Mouse (Mus musculus): ENCODE data around the gene Eva1c. TPM values are rescaled to one million over a fixed set of nuclear protein-coding genes. Genes with fewer than 3 reads are reported as not detected.
A peak's percentile ranks its signal among the peaks of the same experiment; 100 is the strongest.
"Not testable (repeated sequence)": the region's sequence is repeated elsewhere in the genome, so short reads cannot be mapped to it uniquely, and the experiment has no call there.

Eva1c gene
- polyA plus RNA-seq, 1 experiment from 2014 or later, result 0.25 TPM

GRCm38 (mm10) chr16:90812086-90812485 is 14.4 kb upstream of the Eva1c start:
- Histone ChIP-seq H3K9me3 (ENCODE audit: control insufficient read depth, low read length) (no peaks in the 10 kb centered on the region), H3K27me3 (replicated peaks; ENCODE audit: control insufficient read depth, insufficient read depth, low read length) (peaks cover 3% of the 10 kb centered on the region; the same call in 1 of the 2 replicates), H3K9ac (ENCODE audit: low read depth, low read length) (no peak overlapping the region), H3K4me2 (no peak overlapping the region), H3K27ac (ENCODE audit: low read depth, low read length) (no peak overlapping the region), H3K36me3 (ENCODE audit: control insufficient read depth, insufficient read depth, low read length) (no peaks in the 10 kb centered on the region), H3K4me3 (ENCODE audit: low read depth, low read length) (no peak overlapping the region), H3K4me1 (replicated peaks; ENCODE audit: control insufficient read depth, insufficient read depth, low read length) (no peaks in the 10 kb centered on the region; the same call in 1 of the 2 replicates)
- WGBS, result 68% methylated on average over 5 of the region's 5 CpGs
- DNase-seq (ENCODE audit: low spot score) (no peak), ATAC-seq (replicated peaks; ENCODE audit: low FRiP score) (no peak)

- WGBS, result 71% methylated on average over 6 of the region's 6 CpGs
- H3K4me1 ChIP-seq (replicated peaks; ENCODE audit: control insufficient read depth, insufficient read depth, low read length), result no peaks in the 10 kb centered on the region
- ATAC-seq (replicated peaks; ENCODE audit: low FRiP score), result no peak
- no peak for DNase-seq (ENCODE audit: low spot score)
- H3K9me3 ChIP-seq (ENCODE audit: control insufficient read depth, low read length), result no peaks in the 10 kb centered on the region
- no peak overlapping the region for H3K27ac ChIP-seq (ENCODE audit: low read depth, low read length)
- H3K36me3 ChIP-seq (ENCODE audit: control insufficient read depth, insufficient read depth, low read length), result no peaks in the 10 kb centered on the region
- H3K9ac ChIP-seq (ENCODE audit: low read depth, low read length), result no peak overlapping the region
- no peak overlapping the region for H3K4me2 ChIP-seq
- H3K27me3 ChIP-seq (replicated peaks; ENCODE audit: control insufficient read depth, insufficient read depth, low read length), result peaks cover 8% of the 10 kb centered on the region; the same call in 1 of the 2 replicates
- H3K4me3 ChIP-seq (ENCODE audit: low read depth, low read length), result no peak overlapping the region
Observed at GRCm38 (mm10) chr16:90820326-90820725, 6.2 kb upstream of the Eva1c start.

GRCm38 (mm10) chr16:90821046-90821697 is 5.3 kb upstream of the Eva1c start:
- Histone ChIP-seq H3K4me2 (no peak overlapping the region), H3K36me3 (ENCODE audit: control insufficient read depth, insufficient read depth, low read length) (no peaks in the 10 kb centered on the region), H3K27ac (ENCODE audit: low read depth, low read length) (no peak overlapping the region), H3K9ac (ENCODE audit: low read depth, low read length) (no peak overlapping the region), H3K4me3 (ENCODE audit: low read depth, low read length) (no peak overlapping the region), H3K9me3 (ENCODE audit: control insufficient read depth, low read length) (no peaks in the 10 kb centered on the region), H3K27me3 (replicated peaks; ENCODE audit: control insufficient read depth, insufficient read depth, low read length) (peaks cover 8% of the 10 kb centered on the region; the same call in 1 of the 2 replicates), H3K4me1 (replicated peaks; ENCODE audit: control insufficient read depth, insufficient read depth, low read length) (no peaks in the 10 kb centered on the region)
- ATAC-seq (replicated peaks; ENCODE audit: low FRiP score) (no peak), DNase-seq (ENCODE audit: low spot score) (no peak)
- WGBS, result 84% methylated on average over 14 of the region's 14 CpGs

GRCm38 (mm10) chr16:90822284-90822935 is 4.1 kb upstream of the Eva1c start:
- H3K4me3 ChIP-seq (ENCODE audit: low read depth, low read length), result no peak overlapping the region
- no peaks in the 10 kb centered on the region for H3K4me1 ChIP-seq (replicated peaks; ENCODE audit: control insufficient read depth, insufficient read depth, low read length)
- H3K36me3 ChIP-seq (ENCODE audit: control insufficient read depth, insufficient read depth, low read length), result no peaks in the 10 kb centered on the region
- DNase-seq (ENCODE audit: low spot score), result no peak
- no peaks in the 10 kb centered on the region for H3K9me3 ChIP-seq (ENCODE audit: control insufficient read depth, low read length)
- ATAC-seq (replicated peaks; ENCODE audit: low FRiP score), result peak; percentile 77
- H3K9ac ChIP-seq (ENCODE audit: low read depth, low read length), result no peak overlapping the region
- H3K27ac ChIP-seq (ENCODE audit: low read depth, low read length), result no peak overlapping the region
- peaks cover 5% of the 10 kb centered on the region; the same call in 1 of the 2 replicates for H3K27me3 ChIP-seq (replicated peaks; ENCODE audit: control insufficient read depth, insufficient read depth, low read length)
- 76% methylated on average over 10 of the region's 10 CpGs for WGBS
- H3K4me2 ChIP-seq, result no peak overlapping the region

GRCm38 (mm10) chr16:90822981-90823380 is 3.5 kb upstream of the Eva1c start:
- H3K9me3 ChIP-seq (ENCODE audit: control insufficient read depth, low read length), result no peaks in the 10 kb centered on the region
- H3K4me2 ChIP-seq, result no peak overlapping the region
- peaks cover 7% of the 10 kb centered on the region; the same call in 1 of the 2 replicates for H3K27me3 ChIP-seq (replicated peaks; ENCODE audit: control insufficient read depth, insufficient read depth, low read length)
- 66% methylated on average over 7 of the region's 7 CpGs for WGBS
- no peak overlapping the region for H3K4me3 ChIP-seq (ENCODE audit: low read depth, low read length)
- no peaks in the 10 kb centered on the region for H3K36me3 ChIP-seq (ENCODE audit: control insufficient read depth, insufficient read depth, low read length)
- no peak overlapping the region for H3K9ac ChIP-seq (ENCODE audit: low read depth, low read length)
- ATAC-seq (replicated peaks; ENCODE audit: low FRiP score) (no peak), DNase-seq (ENCODE audit: low spot score) (no peak)
- H3K4me1 ChIP-seq (replicated peaks; ENCODE audit: control insufficient read depth, insufficient read depth, low read length), result no peaks in the 10 kb centered on the region
- no peak overlapping the region for H3K27ac ChIP-seq (ENCODE audit: low read depth, low read length)

- H3K36me3 ChIP-seq (ENCODE audit: control insufficient read depth, insufficient read depth, low read length); H3K9ac ChIP-seq (ENCODE audit: low read depth, low read length); H3K4me2 ChIP-seq; H3K27ac ChIP-seq (ENCODE audit: low read depth, low read length); ATAC-seq (replicated peaks; ENCODE audit: low FRiP score); H3K9me3 ChIP-seq (ENCODE audit: control insufficient read depth, low read length); H3K4me1 ChIP-seq (replicated peaks; ENCODE audit: control insufficient read depth, insufficient read depth, low read length); DNase-seq (ENCODE audit: low spot score); H3K4me3 ChIP-seq (ENCODE audit: low read depth, low read length): not testable (repeated sequence)
- peaks cover 12% of the 10 kb centered on the region for H3K27me3 ChIP-seq (replicated peaks; ENCODE audit: control insufficient read depth, insufficient read depth, low read length)
- WGBS, result 79% methylated on average over 4 of the region's 4 CpGs
Observed at GRCm38 (mm10) chr16:90823986-90824385, 2.5 kb upstream of the Eva1c start.

- peaks cover 31% of the 10 kb centered on the region for H3K27me3 ChIP-seq (replicated peaks; ENCODE audit: control insufficient read depth, insufficient read depth, low read length)
- 80% methylated on average over 5 of the region's 5 CpGs for WGBS
- H3K4me2 ChIP-seq, result no peak overlapping the region
- no peak overlapping the region for H3K4me3 ChIP-seq (ENCODE audit: low read depth, low read length)
- peaks cover 8% of the 10 kb centered on the region for H3K4me1 ChIP-seq (replicated peaks; ENCODE audit: control insufficient read depth, insufficient read depth, low read length)
- ATAC-seq (replicated peaks; ENCODE audit: low FRiP score), result no peak
- H3K27ac ChIP-seq (ENCODE audit: low read depth, low read length), result no peak overlapping the region
- no peaks in the 10 kb centered on the region for H3K36me3 ChIP-seq (ENCODE audit: control insufficient read depth, insufficient read depth, low read length)
- no peak for DNase-seq (ENCODE audit: low spot score)
- no peaks in the 10 kb centered on the region for H3K9me3 ChIP-seq (ENCODE audit: control insufficient read depth, low read length)
- no peak overlapping the region for H3K9ac ChIP-seq (ENCODE audit: low read depth, low read length)
Observed at GRCm38 (mm10) chr16:90826041-90826440, 478 bp upstream of the Eva1c start.

GRCm38 (mm10) chr16:90827498-90827897 is 979 bp downstream of the Eva1c start:
- ATAC-seq (replicated peaks; ENCODE audit: low FRiP score), result no peak
- no peak overlapping the region for H3K27ac ChIP-seq (ENCODE audit: low read depth, low read length)
- H3K36me3 ChIP-seq (ENCODE audit: control insufficient read depth, insufficient read depth, low read length), result no peaks in the 10 kb centered on the region
- H3K4me3 ChIP-seq (ENCODE audit: low read depth, low read length), result no peak overlapping the region
- no peaks in the 10 kb centered on the region for H3K9me3 ChIP-seq (ENCODE audit: control insufficient read depth, low read length)
- H3K4me2 ChIP-seq, result no peak overlapping the region
- no peak for DNase-seq (ENCODE audit: low spot score)
- 79% methylated on average over 9 of the region's 9 CpGs for WGBS
- peaks cover 10% of the 10 kb centered on the region for H3K4me1 ChIP-seq (replicated peaks; ENCODE audit: control insufficient read depth, insufficient read depth, low read length)
- peaks cover 43% of the 10 kb centered on the region for H3K27me3 ChIP-seq (replicated peaks; ENCODE audit: control insufficient read depth, insufficient read depth, low read length)
- no peak overlapping the region for H3K9ac ChIP-seq (ENCODE audit: low read depth, low read length)

- no peak overlapping the region for H3K4me3 ChIP-seq (ENCODE audit: low read depth, low read length)
- DNase-seq (ENCODE audit: low spot score), result no peak
- no peaks in the 10 kb centered on the region for H3K9me3 ChIP-seq (ENCODE audit: control insufficient read depth, low read length)
- WGBS, result 74% methylated on average over 7 of the region's 7 CpGs
- peaks cover 56% of the 10 kb centered on the region for H3K27me3 ChIP-seq (replicated peaks; ENCODE audit: control insufficient read depth, insufficient read depth, low read length)
- no peak overlapping the region for H3K4me2 ChIP-seq
- no peak for ATAC-seq (replicated peaks; ENCODE audit: low FRiP score)
- no peaks in the 10 kb centered on the region for H3K36me3 ChIP-seq (ENCODE audit: control insufficient read depth, insufficient read depth, low read length)
- H3K27ac ChIP-seq (ENCODE audit: low read depth, low read length), result no peak overlapping the region
- H3K4me1 ChIP-seq (replicated peaks; ENCODE audit: control insufficient read depth, insufficient read depth, low read length), result peaks cover 10% of the 10 kb centered on the region
- H3K9ac ChIP-seq (ENCODE audit: low read depth, low read length), result no peak overlapping the region
Observed at GRCm38 (mm10) chr16:90829136-90829535, 2.6 kb downstream of the Eva1c start.

Data from liver, embryonic 11.5 days (tissue).